Mouse (Mus musculus): ENCODE measurements around the gene Pik3r2. TPM values are rescaled to one million over a fixed set of nuclear protein-coding genes. Genes with fewer than 3 reads are reported as not detected.

The Pik3r2 gene
- polyA plus RNA-seq, 1 experiment from 2014 or later, result 8.9 TPM

- H3K9ac ChIP-seq (replicated peaks), result no peak overlapping the region
- WGBS (ENCODE audit: insufficient replicate concordance), result 17% methylated on average over 31 of the region's 31 CpGs
- peak; percentile 50 for DNase-seq
- no peaks in the 10 kb centered on the region for H3K27me3 ChIP-seq (ENCODE audit: insufficient read depth, low read length)
- TF ChIP-seq CTCF (IDR thresholded peaks at IDR 0.05; ENCODE audit: low read depth) (no peak), EP300 (IDR thresholded peaks at IDR 0.05; ENCODE audit: low read depth) (no peak)
- ATAC-seq, result peak; percentile 52
- no peak overlapping the region for H3K27ac ChIP-seq (ENCODE audit: low read depth)
- H3K4me1 ChIP-seq (ENCODE audit: insufficient read depth), result peaks cover 6% of the 10 kb centered on the region
- peak overlapping the region; percentile 31; the same call in 1 of the 2 replicates for H3K4me2 ChIP-seq (ENCODE audit: low read depth, low read length)
- no peaks in the 10 kb centered on the region for H3K9me3 ChIP-seq (ENCODE audit: low read length)
- no peak overlapping the region for H3K4me3 ChIP-seq (ENCODE audit: low read depth, low read length)
- H3K36me3 ChIP-seq (replicated peaks; ENCODE audit: insufficient read depth, low read length), result no peaks in the 10 kb centered on the region
Measured at GRCm38 (mm10) chr8:70820101-70820935, 43.8 kb upstream of the Pik3r2 start.

DNA sequence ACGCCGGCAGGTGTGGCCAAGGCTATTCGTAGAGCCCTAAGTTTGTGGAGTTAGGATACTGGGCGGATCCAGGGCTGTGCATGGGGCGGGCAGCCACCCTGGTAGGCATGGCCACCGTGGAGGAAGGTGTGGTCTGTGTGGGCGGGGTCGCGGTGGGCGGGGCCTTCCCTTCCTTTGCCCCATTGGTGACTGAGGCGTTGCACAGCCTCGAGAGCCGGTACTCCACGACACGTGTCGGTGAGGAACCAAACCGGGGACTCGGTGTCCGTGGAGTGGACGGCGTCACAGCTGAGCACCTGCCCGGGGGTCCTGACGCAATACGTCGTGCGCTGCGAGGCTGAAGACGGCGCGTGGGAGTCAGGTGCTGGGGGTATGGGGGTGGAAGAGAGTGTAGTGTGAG, 40.2 kb upstream of the Pik3r2 start:
- no peak overlapping the region for H3K4me3 ChIP-seq (ENCODE audit: low read depth, low read length)
- peak; percentile 83 for DNase-seq
- H3K36me3 ChIP-seq (replicated peaks; ENCODE audit: insufficient read depth, low read length), result no peaks in the 10 kb centered on the region
- no peaks in the 10 kb centered on the region for H3K9me3 ChIP-seq (ENCODE audit: low read length)
- H3K27ac ChIP-seq (ENCODE audit: low read depth), result no peak overlapping the region
- H3K4me2 ChIP-seq (ENCODE audit: low read depth, low read length), result peak overlapping the region; percentile 38; the same call in 1 of the 2 replicates
- 0 out of 2 replicates have a peak overlapping the region, but pooled peaks have one; percentile 8 for H3K9ac ChIP-seq (replicated peaks)
- WGBS (ENCODE audit: insufficient replicate concordance), result 9% methylated on average over 30 of the region's 30 CpGs
- ATAC-seq, result peak; percentile 79
- TF ChIP-seq EP300 (IDR thresholded peaks at IDR 0.05; ENCODE audit: low read depth) (no peak), CTCF (IDR thresholded peaks at IDR 0.05; ENCODE audit: low read depth) (no peak)
- no peaks in the 10 kb centered on the region for H3K27me3 ChIP-seq (ENCODE audit: insufficient read depth, low read length)
- H3K4me1 ChIP-seq (ENCODE audit: insufficient read depth), result peaks cover 6% of the 10 kb centered on the region

DNA sequence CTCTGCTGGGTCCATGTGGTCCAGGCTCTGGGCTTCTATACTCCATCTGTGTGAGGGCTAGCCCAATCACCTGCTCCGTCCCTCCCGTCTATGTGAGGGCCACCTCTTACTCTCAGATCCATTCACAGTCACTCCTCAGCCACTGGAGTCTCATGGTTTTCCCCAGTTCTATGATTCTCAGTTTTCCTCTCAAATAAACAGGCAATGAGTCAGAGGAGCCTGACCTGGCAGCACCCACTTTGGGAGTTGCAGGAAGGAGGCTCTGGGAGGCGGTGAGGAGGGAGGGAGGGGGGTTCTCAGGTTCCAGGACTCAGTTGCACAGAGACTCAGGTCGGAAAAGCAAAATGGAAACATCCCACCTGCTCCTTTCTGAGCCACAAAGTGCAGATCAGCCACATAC, 36.4 kb upstream of the Pik3r2 start:
- TF ChIP-seq EP300 (IDR thresholded peaks at IDR 0.05; ENCODE audit: low read depth), result no peak
- no peak for TF ChIP-seq CTCF (IDR thresholded peaks at IDR 0.05; ENCODE audit: low read depth)
- no peaks in the 10 kb centered on the region for H3K27me3 ChIP-seq (ENCODE audit: insufficient read depth, low read length)
- no peak overlapping the region for H3K4me2 ChIP-seq (ENCODE audit: low read depth, low read length)
- 63% methylated on average over 4 of the region's 4 CpGs for WGBS (ENCODE audit: insufficient replicate concordance)
- H3K36me3 ChIP-seq (replicated peaks; ENCODE audit: insufficient read depth, low read length), result no peaks in the 10 kb centered on the region
- no peaks in the 10 kb centered on the region for H3K9me3 ChIP-seq (ENCODE audit: low read length)
- no peak for DNase-seq
- H3K9ac ChIP-seq (replicated peaks), result no peak overlapping the region
- no peak for ATAC-seq
- no peak overlapping the region for H3K4me3 ChIP-seq (ENCODE audit: low read depth, low read length)
- peaks cover 15% of the 10 kb centered on the region for H3K4me1 ChIP-seq (ENCODE audit: insufficient read depth)
- no peak overlapping the region for H3K27ac ChIP-seq (ENCODE audit: low read depth)

GRCm38 (mm10) chr8:70812055-70812454, 35.5 kb upstream of the Pik3r2 start:
- Histone ChIP-seq H3K27me3 (ENCODE audit: insufficient read depth, low read length) (no peaks in the 10 kb centered on the region), H3K36me3 (replicated peaks; ENCODE audit: insufficient read depth, low read length) (no peaks in the 10 kb centered on the region), H3K27ac (ENCODE audit: low read depth) (no peak overlapping the region), H3K9ac (replicated peaks) (no peak overlapping the region), H3K4me2 (ENCODE audit: low read depth, low read length) (no peak overlapping the region), H3K4me3 (ENCODE audit: low read depth, low read length) (no peak overlapping the region), H3K4me1 (ENCODE audit: insufficient read depth) (peaks cover 20% of the 10 kb centered on the region), H3K9me3 (ENCODE audit: low read length) (no peaks in the 10 kb centered on the region)
- TF ChIP-seq CTCF (IDR thresholded peaks at IDR 0.05; ENCODE audit: low read depth), result 0 out of 2 replicates have a peak, but pooled peaks have one; percentile 6
- TF ChIP-seq EP300 (IDR thresholded peaks at IDR 0.05; ENCODE audit: low read depth), result no peak
- DNase-seq, result no peak
- ATAC-seq, result no peak
- WGBS (ENCODE audit: insufficient replicate concordance), result 51% methylated on average over 4 of the region's 4 CpGs

DNA sequence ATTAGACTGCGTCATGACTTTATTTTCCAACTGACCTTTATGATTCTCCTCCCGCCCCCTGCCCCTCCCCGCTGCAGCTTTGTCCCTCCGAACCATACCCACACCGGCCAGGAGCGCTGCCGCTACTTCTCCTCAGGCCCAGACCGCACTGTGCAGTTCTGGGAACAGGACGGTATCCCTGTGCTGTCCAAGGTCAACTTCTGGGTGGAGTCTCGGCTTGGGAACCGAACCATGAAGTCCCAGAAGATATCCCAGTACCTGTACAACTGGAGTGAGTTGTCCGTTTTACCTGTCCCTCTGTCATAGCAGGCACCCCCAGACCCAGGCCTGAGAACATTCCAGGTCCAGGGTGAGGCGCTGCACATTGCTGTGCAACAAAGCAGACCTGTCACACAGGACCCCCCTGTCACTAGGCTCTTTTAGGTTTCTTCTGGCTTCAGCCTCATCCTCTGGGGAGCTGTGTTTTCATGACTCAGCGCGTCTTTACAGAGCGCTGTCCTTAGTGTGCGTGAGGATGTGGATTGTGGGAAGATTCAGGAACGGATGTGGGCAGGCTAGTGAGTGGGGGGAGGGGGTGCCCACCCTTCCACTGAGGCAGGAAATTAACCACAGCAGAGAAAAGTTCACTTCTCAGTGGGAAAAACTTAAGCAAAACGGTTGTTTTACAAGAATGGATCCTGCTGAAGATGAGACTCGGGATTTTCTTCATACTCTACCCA, 34.6 kb upstream of the Pik3r2 start:
- Histone ChIP-seq H3K4me2 (ENCODE audit: low read depth, low read length) (no peak overlapping the region), H3K4me3 (ENCODE audit: low read depth, low read length) (no peak overlapping the region), H3K27me3 (ENCODE audit: insufficient read depth, low read length) (no peaks in the 10 kb centered on the region), H3K27ac (ENCODE audit: low read depth) (no peak overlapping the region), H3K36me3 (replicated peaks; ENCODE audit: insufficient read depth, low read length) (no peaks in the 10 kb centered on the region), H3K9me3 (ENCODE audit: low read length) (no peaks in the 10 kb centered on the region), H3K9ac (replicated peaks) (no peak overlapping the region), H3K4me1 (ENCODE audit: insufficient read depth) (peaks cover 22% of the 10 kb centered on the region)
- TF ChIP-seq CTCF (IDR thresholded peaks at IDR 0.05; ENCODE audit: low read depth), result no peak
- TF ChIP-seq EP300 (IDR thresholded peaks at IDR 0.05; ENCODE audit: low read depth), result no peak
- 57% methylated on average over 20 of the region's 20 CpGs for WGBS (ENCODE audit: insufficient replicate concordance)
- no peak for DNase-seq
- no peak for ATAC-seq

Data from liver, postnatal 0 days (tissue).